Mouse (Mus musculus): ENCODE measurements around the gene Plcb1.

The Plcb1 gene

DNA sequence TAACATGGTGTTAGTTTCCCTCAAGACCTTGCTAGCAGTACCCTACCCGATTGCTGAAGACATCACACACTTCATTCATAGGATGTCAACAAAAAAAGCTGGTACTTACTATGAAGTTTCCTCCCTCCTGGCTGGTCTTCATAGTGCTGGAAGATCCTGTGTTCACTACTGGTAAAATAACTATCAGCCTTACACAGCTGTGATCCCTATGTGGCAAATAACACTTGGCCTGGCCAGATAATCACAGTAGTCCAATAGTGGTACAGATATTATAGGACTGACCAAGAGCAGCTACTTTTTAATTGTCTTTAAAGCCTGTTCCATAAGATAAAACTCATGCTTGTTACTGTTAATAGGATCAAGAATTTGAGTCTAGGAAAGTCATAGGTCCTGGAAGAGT lies 52.3 kb downstream of the Plcb1 start:
- DNase-seq (ENCODE audit: extremely low spot score, low spot score): no peak

GRCm38 (mm10) chr2:134838888-134839287 lies 53.0 kb downstream of the Plcb1 start:
- no peak for DNase-seq (ENCODE audit: extremely low spot score, low spot score)

DNA sequence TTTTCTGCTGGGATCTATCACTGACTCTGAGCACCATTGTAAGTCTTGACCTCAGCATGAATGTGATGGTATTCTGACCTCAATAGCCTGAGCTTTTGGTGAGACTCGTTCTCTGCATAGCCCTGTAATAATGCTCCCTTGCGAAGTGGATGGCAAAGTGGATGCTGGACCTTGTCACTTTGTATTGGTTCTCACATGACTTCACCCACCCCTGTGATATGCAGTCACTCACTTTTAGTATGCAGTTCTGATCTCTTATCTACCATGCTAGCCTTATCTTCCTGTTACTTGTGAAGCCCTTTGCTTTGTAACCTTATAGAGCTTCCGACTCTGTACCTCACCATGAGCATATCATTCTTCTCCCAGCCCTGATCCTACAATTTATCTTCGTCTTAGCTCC lies 57.0 kb downstream of the Plcb1 start:
- no peak for DNase-seq (ENCODE audit: extremely low spot score, low spot score)

DNA sequence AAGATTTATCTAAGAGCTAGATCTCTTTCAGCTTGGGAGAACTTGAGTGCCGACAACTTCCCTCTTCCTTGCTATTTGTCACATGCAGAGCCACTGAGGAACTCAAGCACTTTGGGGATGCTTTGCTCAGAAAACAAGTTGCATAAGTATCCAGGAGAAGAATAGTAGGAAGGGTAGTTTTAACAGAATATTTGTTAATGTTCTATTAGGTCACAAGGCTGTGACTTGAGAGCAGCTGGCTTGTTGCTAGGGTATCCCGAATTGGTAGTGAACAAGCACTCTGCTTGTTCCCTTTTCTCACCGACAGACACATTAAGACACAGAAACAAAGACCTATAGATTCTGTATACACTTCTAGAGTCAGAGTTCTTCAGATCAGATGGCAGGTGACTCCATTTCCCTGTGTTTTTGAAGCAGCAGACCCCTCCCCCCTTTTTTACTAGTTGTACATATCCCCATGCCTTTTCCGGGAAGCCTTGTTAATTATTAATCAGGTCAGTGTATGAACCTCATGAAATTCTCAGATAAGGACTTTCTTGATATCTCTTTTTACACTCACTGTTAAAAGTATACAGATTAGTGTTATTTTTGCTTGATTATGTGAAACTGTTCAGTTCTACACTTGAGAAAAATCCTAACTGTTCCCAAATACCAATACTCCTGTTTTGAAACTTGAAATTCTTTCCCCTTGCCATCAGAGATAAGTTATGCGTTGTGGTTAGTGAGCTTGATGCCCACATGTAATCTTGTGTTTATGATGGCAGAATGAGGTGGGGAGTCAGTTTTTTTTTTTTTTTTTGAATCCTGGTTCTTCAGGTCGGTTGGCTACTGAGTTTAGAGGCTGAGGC lies 58.7 kb downstream of the Plcb1 start:
- no peak for DNase-seq (ENCODE audit: extremely low spot score, low spot score)

GRCm38 (mm10) chr2:134845239-134845738 lies 59.4 kb downstream of the Plcb1 start:
- no peak for DNase-seq (ENCODE audit: extremely low spot score, low spot score)

DNA sequence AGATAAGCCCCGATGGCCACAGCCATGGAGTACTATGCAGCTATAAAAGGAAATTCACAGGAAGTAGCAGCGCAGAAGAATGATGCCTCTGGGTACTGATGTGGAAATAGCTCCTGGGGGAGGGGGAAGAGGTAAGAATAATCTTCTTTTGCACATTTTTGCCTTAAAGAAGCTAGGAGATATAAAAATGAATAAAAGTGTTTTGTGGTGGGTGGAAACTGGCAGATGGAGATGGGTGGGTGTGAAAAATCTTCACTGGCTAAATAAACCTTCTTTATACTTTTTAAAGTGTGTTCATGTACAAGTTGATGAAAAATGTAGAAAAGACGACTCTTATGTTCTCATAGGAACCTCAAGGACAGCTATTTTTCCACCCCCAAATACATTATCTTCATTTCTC lies 60.7 kb downstream of the Plcb1 start:
- no peak for DNase-seq (ENCODE audit: extremely low spot score, low spot score)

GRCm38 (mm10) chr2:134851189-134852171 lies 65.6 kb downstream of the Plcb1 start:
- DNase-seq (ENCODE audit: extremely low spot score, low spot score): no peak

GRCm38 (mm10) chr2:134856239-134856638 lies 70.4 kb downstream of the Plcb1 start:
- no peak for DNase-seq (ENCODE audit: extremely low spot score, low spot score)

DNA sequence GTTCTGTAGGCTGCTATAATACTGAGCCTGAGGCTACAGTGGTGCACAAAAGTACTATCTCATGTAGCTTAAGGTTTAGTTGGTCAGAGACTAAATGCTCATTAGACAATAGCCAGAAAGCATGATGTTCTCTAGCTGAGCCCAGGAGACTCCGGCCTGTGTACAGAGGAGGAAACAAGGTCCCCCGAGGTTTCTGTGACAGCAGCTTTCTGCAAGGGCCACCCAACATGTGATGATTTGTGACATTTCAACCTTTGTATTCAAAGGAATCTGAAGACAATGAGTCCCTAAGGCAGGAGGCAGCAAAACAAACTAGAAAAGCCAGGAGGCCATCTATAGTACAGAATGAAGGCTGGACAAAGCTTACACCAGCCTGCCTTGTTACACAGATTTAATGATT lies 70.8 kb downstream of the Plcb1 start:
- DNase-seq (ENCODE audit: extremely low spot score, low spot score): no peak

- DNase-seq (ENCODE audit: extremely low spot score, low spot score): no peak
Observed at GRCm38 (mm10) chr2:134864985-134865645, 79.2 kb downstream of the Plcb1 start.

DNA sequence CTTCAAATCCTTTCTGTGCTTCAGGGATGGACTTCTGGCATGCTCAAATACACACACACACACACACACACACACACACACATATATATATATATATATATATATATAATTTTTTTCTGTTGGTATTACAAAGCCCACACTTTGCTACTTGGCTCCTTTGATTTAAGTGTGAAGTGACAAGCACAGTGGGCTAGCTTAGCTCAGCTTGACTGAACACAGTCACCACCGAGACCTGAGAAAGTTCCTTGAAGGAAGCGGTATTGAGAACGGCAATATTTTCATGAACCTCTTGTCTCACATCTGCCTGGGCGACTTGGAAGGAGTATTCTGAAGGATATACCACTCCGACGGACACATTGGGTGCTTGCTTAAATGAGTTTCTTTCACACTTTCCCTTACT lies 81.5 kb downstream of the Plcb1 start:
- no peak for DNase-seq (ENCODE audit: extremely low spot score, low spot score)

- DNase-seq (ENCODE audit: extremely low spot score, low spot score): no peak
Observed at GRCm38 (mm10) chr2:134871692-134872489, 86.0 kb downstream of the Plcb1 start.

GRCm38 (mm10) chr2:134872490-134872781 lies 86.6 kb downstream of the Plcb1 start:
- no peak for DNase-seq (ENCODE audit: extremely low spot score, low spot score)

DNA sequence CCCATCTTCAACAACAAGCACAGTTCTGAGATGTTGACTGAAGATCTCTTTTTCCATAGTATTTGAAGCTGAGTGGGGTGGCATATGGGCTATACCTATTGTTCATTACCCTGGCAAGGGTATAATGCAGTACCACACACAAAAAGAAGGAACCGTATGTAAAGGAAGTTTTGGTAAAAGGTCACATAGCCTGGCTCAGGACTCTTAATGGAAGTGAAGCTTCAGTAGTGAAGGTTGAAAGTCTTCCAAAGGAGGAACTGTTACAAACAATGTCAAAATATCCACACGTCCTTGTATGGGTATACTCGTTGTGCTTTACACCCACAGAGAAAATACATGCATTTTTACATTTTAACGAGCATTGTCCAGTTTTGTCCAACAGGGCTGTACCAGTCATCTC lies 91.3 kb downstream of the Plcb1 start:
- no peak for DNase-seq (ENCODE audit: extremely low spot score, low spot score)

DNA sequence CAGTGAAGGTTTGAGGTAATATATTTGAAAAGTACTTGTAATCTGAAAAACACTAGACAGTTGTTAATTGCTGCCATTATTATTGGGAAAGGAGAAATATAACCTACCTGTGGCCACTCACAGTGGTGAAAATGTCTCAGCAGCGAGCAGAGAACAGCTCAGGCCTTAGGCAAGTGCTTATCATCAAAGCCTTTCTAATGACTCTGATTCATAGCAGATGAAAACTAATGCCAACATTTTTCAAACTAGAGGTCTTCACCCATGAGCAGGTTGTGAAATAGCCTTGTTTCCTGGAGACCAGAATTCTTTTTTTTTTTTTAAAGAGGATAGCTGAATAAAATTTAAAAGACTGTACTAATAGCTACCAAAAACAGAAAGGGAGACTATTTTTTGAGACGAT lies 105.3 kb downstream of the Plcb1 start:
- no peak for DNase-seq (ENCODE audit: extremely low spot score, low spot score)

DNA sequence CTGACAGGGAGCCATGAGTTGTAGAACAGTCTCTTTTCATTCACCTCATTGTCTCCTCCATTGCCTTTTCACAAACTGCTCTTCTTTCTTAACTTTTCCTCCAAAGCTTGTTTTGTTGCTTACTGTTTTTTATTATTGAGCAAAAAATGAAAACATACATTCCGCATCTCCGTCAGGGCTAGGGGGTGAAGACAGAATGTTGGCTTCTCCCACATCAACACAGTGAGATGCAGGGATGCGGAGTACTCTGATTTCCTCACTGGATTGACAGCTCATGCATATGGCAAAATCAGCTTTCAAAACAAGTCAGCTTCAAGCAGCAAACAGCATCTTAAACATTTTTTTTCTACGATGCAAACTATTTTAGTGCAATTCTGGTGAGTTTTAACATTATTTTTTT lies 108.9 kb downstream of the Plcb1 start:
- no peak for DNase-seq (ENCODE audit: extremely low spot score, low spot score)

DNA sequence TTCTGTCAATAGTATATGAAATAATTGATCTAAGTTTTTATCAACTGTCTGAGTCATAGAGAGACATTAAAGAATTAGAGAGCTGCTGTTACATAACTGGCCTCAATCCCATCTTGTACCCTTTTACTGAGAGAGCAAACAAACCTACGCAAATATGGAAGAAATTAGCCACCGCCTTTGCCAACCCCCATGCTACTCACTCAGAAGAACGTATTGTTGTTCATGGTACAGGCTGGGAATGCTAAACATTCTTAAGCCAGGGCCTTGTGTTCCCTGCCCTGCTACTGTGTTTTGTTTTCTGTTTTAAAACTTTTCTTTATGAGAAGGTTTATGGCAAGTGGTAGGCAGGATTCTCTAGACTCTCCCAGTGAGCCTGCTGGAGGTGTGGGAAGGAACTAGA lies 110.3 kb downstream of the Plcb1 start:
- DNase-seq (ENCODE audit: extremely low spot score, low spot score): no peak

GRCm38 (mm10) chr2:134897083-134897482 lies 111.2 kb downstream of the Plcb1 start:
- no peak for DNase-seq (ENCODE audit: extremely low spot score, low spot score)

DNA sequence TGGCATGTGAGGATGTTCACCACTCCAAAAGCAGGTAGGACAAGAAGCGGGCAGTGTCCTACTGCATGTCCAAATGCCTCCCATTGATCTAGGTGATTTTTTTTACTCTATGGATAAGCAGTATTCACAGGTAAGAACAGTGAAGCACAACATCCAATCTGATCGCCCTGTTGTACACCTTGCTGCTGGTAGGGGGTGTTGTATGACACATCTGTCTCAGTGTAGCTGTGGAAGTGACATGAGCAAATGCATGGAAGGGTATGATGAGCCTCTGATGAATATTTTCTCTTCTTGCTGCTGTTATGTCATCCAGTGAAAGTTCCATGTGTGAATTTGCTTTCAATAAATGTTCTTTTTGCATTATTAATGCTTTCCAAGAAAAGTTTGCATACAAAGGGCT lies 115.7 kb downstream of the Plcb1 start:
- no peak for DNase-seq (ENCODE audit: extremely low spot score, low spot score)

DNA sequence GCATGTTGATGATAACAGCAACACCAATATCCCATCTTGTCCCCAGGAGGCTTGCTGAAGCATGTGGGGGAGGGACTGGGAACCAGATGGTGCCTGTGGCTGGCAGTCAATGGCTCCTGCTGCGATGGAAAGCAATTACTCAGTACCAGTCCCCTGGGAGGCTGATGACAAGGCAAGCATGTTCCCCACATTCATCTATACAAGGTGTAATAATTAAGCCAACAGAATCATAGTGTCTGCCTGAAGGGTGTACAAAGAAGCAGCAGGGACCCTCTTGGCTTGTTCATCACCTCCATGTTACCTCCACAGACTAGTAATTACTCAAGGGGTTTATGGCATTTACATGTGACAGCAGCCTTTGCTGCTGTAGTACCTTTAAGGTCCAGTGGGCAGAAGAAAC lies 125.0 kb downstream of the Plcb1 start:
- DNase-seq (ENCODE audit: extremely low spot score, low spot score): peak; percentile 35

DNA sequence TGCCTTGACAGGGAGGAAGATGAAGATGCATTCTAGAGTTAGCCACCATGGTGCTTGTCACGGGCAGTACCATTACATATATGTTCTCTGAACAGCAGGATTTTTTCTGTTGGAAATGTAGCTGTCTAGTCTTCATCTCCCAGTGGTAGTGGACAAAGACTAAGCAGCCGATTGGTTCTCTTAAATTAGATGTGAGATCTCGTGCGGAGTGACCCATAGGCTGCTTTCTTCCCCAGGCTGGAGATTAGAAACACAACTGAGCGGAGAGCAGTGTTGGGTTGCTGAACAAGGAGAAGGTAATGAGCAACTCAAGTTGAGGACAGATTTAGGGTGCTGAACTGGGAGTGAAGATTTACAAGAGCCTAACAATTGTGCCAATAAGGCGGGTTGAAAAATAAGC lies 125.5 kb downstream of the Plcb1 start:
- DNase-seq (ENCODE audit: extremely low spot score, low spot score): no peak

All from neural tube, embryonic 10.5 days (tissue).